20 mouse cellular contexts compared by ENCODE assay signal in the genomic region with DNA sequence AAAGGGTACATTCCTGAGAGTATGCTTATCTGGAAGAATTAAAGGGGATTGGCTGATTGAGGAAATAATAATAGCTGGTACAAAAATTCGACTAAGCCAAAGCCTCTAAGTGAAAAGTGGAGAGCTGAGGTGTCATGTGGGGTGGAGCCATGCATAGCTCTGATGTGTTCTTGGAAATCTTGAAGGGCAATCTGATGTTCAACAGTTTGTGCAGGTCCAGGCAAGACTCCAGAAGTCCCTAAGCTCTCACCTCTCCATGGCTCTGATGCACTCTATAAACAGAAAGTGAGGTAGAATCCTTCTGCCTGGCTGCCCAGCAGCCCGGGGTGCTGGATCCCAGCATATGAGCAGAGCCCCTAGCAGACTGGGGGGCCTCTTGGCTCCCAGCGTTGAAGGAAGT. TPM values are rescaled to one million over a fixed set of nuclear protein-coding genes. Genes with fewer than 3 reads are reported as not detected.
DNase-seq lines count a peak whose midpoint lies in the region; ATAC-seq lines count a peak whose summit lies in the region.
"Had no signal": no experiment of that assay in that cellular context is flagged by ENCODE, and none has a peak within 500 bp of the region (broad histone marks: within the 10 kb centered on the region; RNA-seq: fewer than 3 reads in every experiment).

No protein-coding gene starts in this region.

- no peak overlapping the region for H3K4me3 ChIP-seq in heart, embryonic 15.5 days
- H3K4me3 ChIP-seq in embryonic facial prominence, embryonic 13.5 days = no peak overlapping the region
- H3K4me3 ChIP-seq in limb, embryonic 15.5 days = no peak overlapping the region
- H3K4me3 ChIP-seq: forebrain, embryonic 13.5 days; hindbrain, embryonic 15.5 days had no signal

- no peak; the same call in 1 of the 2 replicates for ATAC-seq in heart, embryonic 15.5 days (replicated peaks; ENCODE audit: insufficient number of reproducible peaks, insufficient read depth, low FRiP score, low read depth)
- ATAC-seq in embryonic facial prominence, embryonic 13.5 days (ENCODE audit: insufficient number of reproducible peaks, insufficient read depth, low FRiP score, low TSS enrichment, low read depth) = no peak
- ATAC-seq in limb, embryonic 15.5 days (ENCODE audit: insufficient number of reproducible peaks, low FRiP score, low TSS enrichment, low read depth) = no peak
- ATAC-seq: forebrain, embryonic 13.5 days; forebrain, postnatal 0 days; intestine, embryonic 16.5 days had no signal

- H3K9me3 ChIP-seq in heart, embryonic 15.5 days (replicated peaks) = no peaks in the 10 kb centered on the region
- no peaks in the 10 kb centered on the region for H3K9me3 ChIP-seq in embryonic facial prominence, embryonic 13.5 days
- no peaks in the 10 kb centered on the region for H3K9me3 ChIP-seq in limb, embryonic 15.5 days
- H3K9me3 ChIP-seq: forebrain, embryonic 13.5 days; hindbrain, embryonic 15.5 days had no signal

- H3K36me3 ChIP-seq in heart, embryonic 15.5 days = no peaks in the 10 kb centered on the region
- H3K36me3 ChIP-seq in embryonic facial prominence, embryonic 13.5 days = no peaks in the 10 kb centered on the region
- no peaks in the 10 kb centered on the region for H3K36me3 ChIP-seq in limb, embryonic 15.5 days
- H3K36me3 ChIP-seq: hindbrain, embryonic 15.5 days had no signal

- peak overlapping the region; percentile 35 for H3K4me2 ChIP-seq in heart, embryonic 15.5 days
- peak overlapping the region; percentile 9; the same call in 1 of the 2 replicates for H3K4me2 ChIP-seq in embryonic facial prominence, embryonic 13.5 days
- no peak overlapping the region for H3K4me2 ChIP-seq in limb, embryonic 15.5 days
- H3K4me2 ChIP-seq: forebrain, embryonic 13.5 days; hindbrain, embryonic 15.5 days had no signal

- intact Hi-C loops in heart, postnatal 36 days (cut with DNase I) = no loop called here
- intact Hi-C loops in left cerebral cortex, postnatal 4 days (cut with DNase I) = no loop called here

- H3K9ac ChIP-seq in heart, embryonic 15.5 days = 0 out of 2 replicates have a peak overlapping the region, but pooled peaks have one; percentile 4
- no peak overlapping the region for H3K9ac ChIP-seq in embryonic facial prominence, embryonic 13.5 days
- no peak overlapping the region for H3K9ac ChIP-seq in limb, embryonic 15.5 days
- H3K9ac ChIP-seq: forebrain, embryonic 13.5 days; forebrain, postnatal 0 days; hindbrain, embryonic 15.5 days had no signal

- peak; percentile 37 for DNase-seq in heart, adult 11 months
- DNase-seq in heart, adult 8-10 months (ENCODE audit: low spot score) = no peak
- no peak for DNase-seq in heart, postnatal 36 days
- DNase-seq in kidney, postnatal 4 days = no peak
- DNase-seq in left cerebral cortex, postnatal 4 days = no peak
- DNase-seq: adrenal gland, postnatal 10 days; cerebellum, adult 11 months; cerebellum, adult 9-11 months; cerebellum, postnatal 36 days; forebrain, postnatal 0 days; gastrocnemius, postnatal 14 days; heart, postnatal 10 days; kidney, adult 2 months had no signal

- peaks cover 14% of the 10 kb centered on the region for H3K4me1 ChIP-seq in heart, embryonic 15.5 days (replicated peaks)
- 0 out of 2 replicates have a peak, but pooled peaks cover 4% of the 10 kb centered on the region for H3K4me1 ChIP-seq in embryonic facial prominence, embryonic 13.5 days
- H3K4me1 ChIP-seq in limb, embryonic 15.5 days = peaks cover 5% of the 10 kb centered on the region
- H3K4me1 ChIP-seq: forebrain, embryonic 13.5 days; hindbrain, embryonic 15.5 days had no signal

- WGBS in heart, embryonic 15.5 days = 26% methylated on average over 3 of the region's 3 CpGs
- WGBS in embryonic facial prominence, embryonic 13.5 days = 68% methylated on average over 3 of the region's 3 CpGs
- 51% methylated on average over 3 of the region's 3 CpGs for WGBS in limb, embryonic 15.5 days

- peak overlapping the region; percentile 71 for H3K27ac ChIP-seq in heart, embryonic 15.5 days
- H3K27ac ChIP-seq in embryonic facial prominence, embryonic 13.5 days = no peak overlapping the region
- 0 out of 2 replicates have a peak overlapping the region, but pooled peaks have one; percentile 67 for H3K27ac ChIP-seq in limb, embryonic 15.5 days
- H3K27ac ChIP-seq: forebrain, embryonic 13.5 days; hindbrain, embryonic 15.5 days had no signal

- H3K27me3 ChIP-seq in heart, embryonic 15.5 days = no peaks in the 10 kb centered on the region
- H3K27me3 ChIP-seq in embryonic facial prominence, embryonic 13.5 days = no peaks in the 10 kb centered on the region
- no peaks in the 10 kb centered on the region for H3K27me3 ChIP-seq in limb, embryonic 15.5 days
- H3K27me3 ChIP-seq: forebrain, embryonic 13.5 days; hindbrain, embryonic 15.5 days had no signal

RNA-seq across cellular contexts. Expression of gene Cers3, which starts 27.4 kb away (rescaled TPM):
- total RNA-seq in heart, adult 8-10 months (2022) = under 1 TPM in 2 of 4 experiments, not detected in 2; 0.09 to 0.22 TPM
- 0.47 and 0.85 TPM in 2 replicates for polyA plus RNA-seq in heart, embryonic 15.5 days (2015; fragmentation: Nextera tagmentation; extraction: Ambion mirVana)
- total RNA-seq in heart, postnatal 36 days (2021) = under 1 TPM in 1 of 2 experiments, not detected in 1; 0.17 TPM
- 7.3 and 7.8 TPM in 2 replicates for polyA plus RNA-seq in embryonic facial prominence, embryonic 13.5 days (2015; fragmentation: Nextera tagmentation; extraction: Ambion mirVana)
- 21.7 and 23.0 TPM in 2 replicates for polyA plus RNA-seq in limb, embryonic 15.5 days (2015; fragmentation: Nextera tagmentation; extraction: Ambion mirVana)
- 1 to 10 TPM; 1.2 to 1.6 TPM for total RNA-seq in left cerebral cortex, postnatal 4 days (2021)
- total RNA-seq: gastrocnemius, postnatal 14 days; MEL had no signal
